Mouse (Mus musculus) ES-Bruce4 (cell line): ENCODE measurements around the gene Exoc3l.

ENCODE experiments used
- CTCF ChIP-seq: IDR thresholded peaks from one replicate; pipeline ENCODE4 v1.8.1; 2011; ENCODE audit warnings: low read depth, low read length
- EP300 ChIP-seq: IDR thresholded peaks from 2 replicates; pipeline ENCODE4 v1.6.1; 2011; ENCODE audit warnings: low read depth, low read length; ENCODE audit not compliant: insufficient read depth

GRCm38 (mm10) chr8:105253766-105254151, 42.1 kb downstream of the Exoc3l start:
- no peak for TF ChIP-seq CTCF
- no peak for TF ChIP-seq EP300
